Mouse (Mus musculus): ENCODE results near the gene Ankrd13d.
"Not testable (repeated sequence)": the region's sequence is repeated elsewhere in the genome, so short reads cannot be mapped to it uniquely, and the experiment has no call there.

The Ankrd13d gene

DNA sequence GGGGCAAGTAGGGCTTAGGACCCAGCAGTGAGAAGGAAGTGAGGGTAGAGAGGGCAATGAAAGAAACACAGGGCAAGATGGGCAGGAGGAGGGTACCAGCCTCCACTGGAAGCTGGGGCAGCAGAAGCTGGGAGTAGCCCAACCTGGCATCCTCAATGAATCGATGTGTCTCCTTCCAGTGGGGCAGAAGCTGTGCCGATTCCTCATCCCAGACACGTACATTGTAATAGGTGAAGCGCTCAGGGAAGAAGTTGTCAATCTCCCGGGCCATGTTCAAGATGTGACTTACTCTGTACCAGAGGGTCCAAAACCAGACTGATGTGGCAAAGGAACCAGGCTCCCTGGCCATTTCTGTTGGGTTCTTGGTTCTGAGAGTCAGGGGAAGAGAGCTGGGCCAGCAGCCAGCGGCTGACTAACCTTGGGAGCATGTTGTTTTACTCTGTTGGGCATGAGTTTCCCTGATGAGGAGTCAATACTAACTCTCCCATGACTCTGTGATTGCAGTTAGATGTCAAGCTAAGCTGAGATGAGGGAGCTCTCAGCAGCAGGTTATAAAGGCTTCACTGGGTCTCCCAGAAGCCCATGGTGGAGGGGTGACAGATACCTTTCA lies 18.7 kb downstream of the Ankrd13d start:
- no peak for DNase-seq (ENCODE audit: low spot score)

DNA sequence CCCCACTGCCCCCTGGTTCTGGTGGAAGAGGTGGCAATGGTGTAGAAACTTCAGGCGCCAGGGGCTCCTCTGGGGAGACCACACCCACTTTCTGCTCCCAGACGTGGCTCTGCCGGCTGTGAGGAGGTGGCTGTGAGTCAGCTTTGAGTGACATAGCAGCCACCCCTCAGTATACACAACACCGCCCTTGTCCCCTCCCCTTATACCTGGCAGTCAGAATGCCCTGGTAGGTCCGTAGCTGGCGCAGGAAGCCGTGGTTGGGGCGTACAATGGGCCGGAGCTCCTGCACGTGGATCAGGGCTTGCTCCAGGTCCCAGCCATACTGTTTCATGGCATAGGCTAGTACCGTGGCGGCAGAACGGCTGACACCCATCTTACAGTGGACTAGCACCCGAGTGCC lies 19.2 kb downstream of the Ankrd13d start:
- no peak for DNase-seq (ENCODE audit: low spot score)

DNA sequence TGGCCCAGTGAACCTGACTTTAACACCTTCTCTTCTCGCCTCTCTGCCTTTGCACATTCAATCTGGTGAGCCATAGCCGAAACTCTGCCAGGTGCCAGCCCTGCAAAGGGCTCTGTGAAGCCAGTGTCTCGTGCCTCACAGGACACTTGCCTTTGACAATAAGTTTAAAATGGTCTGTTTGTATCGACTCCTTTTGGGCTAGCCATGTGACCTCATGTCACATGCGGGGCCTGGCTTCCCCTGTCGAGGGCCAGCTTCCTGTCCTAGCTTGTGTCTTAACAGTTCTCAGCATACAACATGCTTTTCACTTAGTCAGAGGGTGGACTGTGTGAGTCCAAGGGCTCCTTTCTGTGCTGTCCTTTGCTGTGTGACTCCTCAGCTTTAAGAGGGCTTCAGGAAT lies 20.2 kb downstream of the Ankrd13d start:
- no peak for DNase-seq (ENCODE audit: low spot score)

DNA sequence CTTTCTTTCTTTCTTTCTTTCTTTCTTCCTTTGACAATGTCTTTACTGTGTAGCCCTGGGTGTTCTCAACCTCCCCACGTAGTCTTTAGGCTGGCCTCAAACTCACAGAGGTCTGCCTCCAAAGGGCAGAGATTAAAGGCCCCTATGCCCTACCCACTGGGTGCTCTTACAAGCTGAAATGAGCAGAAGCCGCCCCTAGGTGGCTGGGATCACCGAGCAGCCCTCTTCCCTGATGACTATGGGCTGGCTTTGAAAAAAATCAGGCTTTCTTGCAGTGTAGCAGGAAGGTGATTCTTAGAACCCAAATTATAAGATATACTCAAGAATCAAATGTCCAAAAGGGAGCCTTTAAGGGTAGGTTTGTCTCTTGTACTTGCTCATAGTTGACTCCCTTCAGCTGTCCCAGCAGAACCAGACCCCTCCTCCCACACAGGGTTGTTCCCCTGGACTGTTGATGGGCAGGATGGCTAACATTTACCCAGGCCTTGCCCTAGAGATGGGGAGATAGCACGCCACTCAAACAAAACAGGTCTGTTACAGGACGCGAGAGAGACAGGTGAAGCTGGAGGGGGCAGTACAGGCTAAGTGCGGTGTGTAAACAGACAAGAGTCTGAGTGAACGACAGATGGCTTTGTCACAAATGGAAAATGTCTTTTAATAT lies 21.8 kb downstream of the Ankrd13d start:
- DNase-seq (ENCODE audit: low spot score), result no peak

DNA sequence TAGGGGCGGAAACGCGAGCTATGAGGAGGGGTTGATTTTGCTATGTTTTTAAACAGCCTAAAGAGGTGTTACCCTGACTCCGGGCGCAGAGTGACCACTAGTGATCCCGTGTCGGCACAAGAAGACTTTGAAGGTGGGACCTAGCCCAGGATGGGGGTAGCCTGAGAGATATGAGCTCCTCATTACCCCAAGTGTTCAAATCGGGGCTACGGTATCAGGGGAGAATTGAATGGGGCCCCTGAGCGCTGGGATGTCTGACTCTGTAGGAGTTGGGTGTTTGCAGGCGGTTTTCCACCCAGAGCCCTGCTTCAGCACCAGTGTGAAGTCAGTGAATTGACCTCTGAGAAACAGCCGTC lies 25.1 kb downstream of the Ankrd13d start:
- DNase-seq (ENCODE audit: low spot score), result no peak

DNA sequence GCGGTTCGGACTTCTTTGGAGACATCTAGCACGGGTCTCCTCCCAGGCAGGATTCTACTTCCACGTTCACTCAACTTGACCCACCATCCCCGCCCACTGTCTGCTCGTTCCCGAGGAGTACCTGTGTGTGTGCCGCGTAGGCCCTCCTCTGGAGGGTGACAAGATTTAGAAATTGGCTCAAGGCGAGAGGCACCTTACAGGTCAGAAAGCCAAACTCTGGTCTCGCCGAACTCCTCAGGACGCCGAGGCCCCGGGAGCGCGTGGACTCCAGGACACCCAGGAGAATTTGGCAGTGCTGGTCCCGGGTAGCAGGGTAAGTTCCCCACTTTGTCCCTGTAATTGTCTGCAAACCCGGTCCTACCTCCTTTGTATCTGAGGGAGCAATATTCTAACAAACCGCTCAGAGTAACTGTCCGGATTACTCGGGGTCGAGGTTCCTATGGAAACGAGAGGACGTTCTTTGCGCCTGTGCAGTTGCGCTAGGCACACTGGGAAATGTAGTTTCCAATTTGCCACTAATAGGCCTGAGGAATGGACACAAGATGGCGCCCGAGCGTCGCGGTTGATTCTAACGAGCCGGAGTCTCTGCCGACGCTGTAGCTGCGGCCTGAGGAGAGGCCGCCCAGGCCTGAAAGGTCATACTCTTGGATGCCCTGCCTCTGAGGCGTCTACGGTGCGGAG lies 25.6 kb downstream of the Ankrd13d start:
- peak; percentile 95 for DNase-seq (ENCODE audit: low spot score)

DNA sequence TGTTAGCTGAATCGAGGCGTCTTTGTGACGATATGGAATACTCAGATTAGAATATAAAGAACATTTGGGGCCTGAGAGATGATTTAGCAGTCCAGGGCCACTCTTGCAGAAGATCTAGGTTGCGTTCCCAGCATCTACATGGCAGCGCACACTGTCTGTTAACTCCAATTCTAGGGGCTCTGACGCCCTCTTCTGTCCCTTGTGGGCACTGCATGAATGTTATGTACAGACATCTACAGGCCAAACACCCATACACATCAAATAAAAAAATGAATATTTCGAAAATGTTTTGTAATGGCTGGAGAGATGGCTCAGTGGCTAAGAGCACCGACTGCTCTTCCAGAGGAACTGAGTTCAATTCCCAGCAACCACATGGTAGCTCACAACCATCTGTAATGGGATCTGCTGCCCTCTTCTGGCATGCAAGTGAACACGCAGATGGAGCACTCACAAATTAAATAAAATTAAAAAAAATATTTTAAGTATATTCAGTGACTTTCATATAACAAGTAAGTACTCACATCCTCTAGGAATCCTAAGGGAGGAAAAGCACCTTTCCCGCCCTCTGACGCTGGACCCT lies 27.3 kb downstream of the Ankrd13d start:
- no peak for DNase-seq (ENCODE audit: low spot score)

DNA sequence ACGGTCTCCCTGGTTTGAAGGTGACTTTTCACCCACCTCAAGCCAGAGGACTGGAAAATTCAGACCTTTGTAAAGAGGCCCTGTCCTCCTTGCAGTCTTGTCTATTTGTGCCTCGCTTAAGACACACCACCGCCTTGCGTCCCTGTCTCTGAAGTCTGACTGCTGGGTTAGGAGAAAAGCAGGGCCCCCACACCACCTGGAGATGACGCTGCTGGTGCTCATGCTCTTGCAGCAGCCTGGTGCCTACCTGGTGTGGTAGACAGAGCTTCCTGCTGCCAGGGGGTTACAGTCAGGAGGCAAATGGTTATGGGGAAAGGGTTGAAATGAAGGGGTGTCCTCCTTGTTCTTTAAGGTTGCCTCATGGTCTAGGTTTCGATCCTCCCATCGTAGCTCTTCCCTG lies 28.7 kb downstream of the Ankrd13d start:
- no peak for DNase-seq (ENCODE audit: low spot score)

DNA sequence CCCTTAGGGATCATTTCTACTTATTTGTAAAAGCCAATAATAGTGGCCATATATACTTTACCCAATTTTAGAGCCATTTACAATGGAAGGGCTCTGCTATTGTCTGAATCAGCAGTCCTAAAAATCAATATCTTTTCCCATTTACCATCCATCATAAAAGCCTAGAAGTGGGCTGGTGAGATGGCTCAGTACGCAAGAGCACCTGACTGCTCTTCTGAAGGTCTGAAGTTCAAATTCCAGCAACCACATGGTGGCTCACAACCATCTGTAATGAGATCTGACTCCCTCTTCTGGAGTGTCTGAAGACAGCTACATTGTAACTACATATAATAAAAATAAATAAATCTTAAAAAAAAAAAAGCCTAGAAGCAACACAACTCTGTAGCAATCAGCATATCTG lies 34.3 kb downstream of the Ankrd13d start:
- DNase-seq (ENCODE audit: low spot score), result not testable (repeated sequence)

DNA sequence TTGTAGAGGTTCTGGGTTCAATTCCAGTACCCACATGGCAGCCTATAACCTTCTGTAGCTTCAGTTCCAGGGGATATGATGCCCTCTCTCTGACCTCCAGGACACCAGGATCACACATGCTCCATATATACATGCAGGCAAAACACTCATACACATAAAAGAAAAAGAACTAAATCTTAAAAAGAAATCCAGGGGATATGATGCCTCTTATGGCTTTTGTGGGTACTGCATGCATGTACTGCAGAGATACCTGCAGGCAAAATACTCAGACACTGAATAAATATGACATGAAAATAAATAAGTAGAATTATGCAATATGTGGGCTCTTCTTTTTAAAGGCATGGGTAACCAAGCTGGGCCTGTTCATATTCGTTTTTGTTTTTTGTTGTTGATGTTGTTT lies 35.9 kb downstream of the Ankrd13d start:
- DNase-seq (ENCODE audit: low spot score), result no peak

DNA sequence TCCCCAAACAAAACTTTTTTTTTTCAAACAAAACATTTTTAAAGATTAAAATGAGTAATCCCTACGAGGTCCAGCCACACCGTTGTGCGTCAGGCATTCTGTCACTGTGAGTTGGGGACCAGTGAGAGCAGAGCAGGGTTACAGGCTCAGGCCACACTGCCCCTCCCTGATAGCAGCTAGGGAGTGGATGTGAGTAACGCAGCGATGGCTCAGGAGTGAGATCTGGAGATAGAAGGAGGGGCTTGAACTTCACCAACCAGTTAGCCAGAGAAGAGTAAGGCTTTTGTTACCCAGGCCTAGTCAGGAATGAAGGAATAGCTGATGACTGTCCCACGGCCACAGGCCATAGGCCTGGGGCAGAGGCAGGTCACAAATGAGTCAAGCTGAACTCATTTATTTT lies 38.2 kb downstream of the Ankrd13d start:
- no peak for DNase-seq (ENCODE audit: low spot score)

DNA sequence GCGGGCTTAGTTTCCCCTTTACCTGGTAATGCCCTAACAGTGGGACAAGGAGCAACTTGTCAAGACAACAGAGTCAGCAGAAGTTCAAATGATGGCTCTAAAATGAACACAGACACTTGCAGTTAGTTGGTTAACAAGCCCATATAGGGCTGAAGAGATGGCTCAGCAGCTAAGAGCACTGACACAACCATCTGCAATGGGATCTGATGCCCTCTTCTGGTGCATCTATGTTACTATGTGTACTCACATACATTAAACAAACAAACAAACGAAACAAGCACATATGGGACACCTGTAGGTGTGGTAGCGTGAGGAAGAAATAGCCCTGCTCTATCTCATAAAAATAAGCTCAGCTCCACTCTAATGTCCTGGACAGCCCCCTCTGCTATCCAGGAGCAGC lies 40.5 kb downstream of the Ankrd13d start:
- DNase-seq (ENCODE audit: low spot score), result no peak

DNA sequence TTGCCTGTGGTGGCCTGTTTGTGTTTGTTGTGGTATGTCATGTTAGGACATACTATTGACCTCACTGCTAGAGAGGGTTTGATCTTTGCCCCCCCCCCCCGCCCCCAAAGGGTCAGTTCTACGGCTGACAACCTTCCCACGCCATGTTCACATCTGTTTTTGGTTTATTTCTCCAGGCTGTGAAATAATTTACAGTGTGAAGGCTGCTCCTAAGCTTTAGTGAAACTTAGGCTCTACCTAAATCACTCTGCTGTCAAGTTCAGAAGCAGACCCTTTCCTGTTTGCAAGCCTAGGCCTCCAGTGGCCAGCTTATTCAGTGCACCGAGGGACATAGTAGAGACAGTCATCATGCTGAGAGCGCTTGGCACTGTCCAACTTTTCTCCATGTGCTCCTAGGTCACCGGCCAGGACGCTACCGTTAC lies 42.7 kb downstream of the Ankrd13d start:
- DNase-seq (ENCODE audit: low spot score), result no peak

DNA sequence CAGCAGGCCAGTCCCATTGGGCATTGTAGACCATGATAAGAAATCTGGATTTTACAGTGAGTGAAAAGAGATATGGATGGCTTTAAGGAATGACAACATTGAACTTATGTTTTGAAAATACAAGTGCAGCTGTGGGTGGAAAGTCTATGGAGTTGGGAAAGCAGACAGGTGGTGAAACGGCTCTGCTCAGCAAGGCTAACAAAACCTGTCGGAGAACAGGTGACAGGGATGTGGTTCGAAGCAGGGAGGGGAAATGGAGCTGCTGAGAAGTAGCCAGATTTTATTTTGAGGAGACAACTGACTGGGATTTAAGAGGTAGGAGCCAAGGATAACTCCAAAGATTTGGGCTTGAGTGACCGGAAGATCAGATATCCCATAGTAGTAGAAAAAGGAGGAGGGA lies 48.4 kb downstream of the Ankrd13d start:
- no peak for DNase-seq (ENCODE audit: low spot score)

DNA sequence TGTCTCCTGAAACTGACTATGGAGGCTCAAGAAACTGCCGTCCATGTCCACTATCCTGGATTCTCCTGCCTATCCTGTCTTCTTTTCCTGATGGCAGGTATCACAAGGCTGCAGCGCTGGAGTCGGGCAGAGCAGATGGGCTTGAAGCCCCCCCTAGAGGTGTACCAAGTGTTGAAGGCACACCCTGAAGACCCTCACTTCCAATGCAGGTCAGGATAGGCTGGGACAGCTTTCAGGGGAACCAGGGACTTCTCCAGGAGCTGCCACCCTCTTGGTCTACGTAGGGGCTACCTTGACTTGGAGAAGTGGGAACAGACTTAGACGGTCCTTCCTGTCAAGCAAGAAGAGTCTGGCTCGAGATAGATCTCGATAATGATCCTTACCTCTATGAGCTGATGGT lies 50.3 kb downstream of the Ankrd13d start:
- no peak for DNase-seq (ENCODE audit: low spot score)

DNA sequence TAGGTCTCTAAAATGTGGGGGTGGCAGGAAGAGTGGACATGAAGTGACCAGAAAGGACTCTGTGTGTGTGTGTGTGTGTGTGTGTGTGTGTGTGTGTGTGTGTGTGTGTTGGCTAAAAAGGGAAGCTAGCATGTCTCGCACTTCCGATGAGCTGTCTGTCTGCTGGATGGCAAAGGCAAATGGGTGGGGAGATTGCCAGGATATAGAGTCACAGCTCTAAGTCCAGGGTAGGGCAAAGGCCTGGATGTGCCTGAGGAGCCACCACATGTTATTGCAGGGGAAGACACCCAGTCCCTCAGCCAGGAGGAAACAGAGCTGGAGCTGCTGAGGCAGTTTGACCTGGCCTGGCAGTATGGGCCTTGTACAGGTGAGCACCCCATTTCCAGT lies 50.8 kb downstream of the Ankrd13d start:
- DNase-seq (ENCODE audit: low spot score), result no peak

DNA sequence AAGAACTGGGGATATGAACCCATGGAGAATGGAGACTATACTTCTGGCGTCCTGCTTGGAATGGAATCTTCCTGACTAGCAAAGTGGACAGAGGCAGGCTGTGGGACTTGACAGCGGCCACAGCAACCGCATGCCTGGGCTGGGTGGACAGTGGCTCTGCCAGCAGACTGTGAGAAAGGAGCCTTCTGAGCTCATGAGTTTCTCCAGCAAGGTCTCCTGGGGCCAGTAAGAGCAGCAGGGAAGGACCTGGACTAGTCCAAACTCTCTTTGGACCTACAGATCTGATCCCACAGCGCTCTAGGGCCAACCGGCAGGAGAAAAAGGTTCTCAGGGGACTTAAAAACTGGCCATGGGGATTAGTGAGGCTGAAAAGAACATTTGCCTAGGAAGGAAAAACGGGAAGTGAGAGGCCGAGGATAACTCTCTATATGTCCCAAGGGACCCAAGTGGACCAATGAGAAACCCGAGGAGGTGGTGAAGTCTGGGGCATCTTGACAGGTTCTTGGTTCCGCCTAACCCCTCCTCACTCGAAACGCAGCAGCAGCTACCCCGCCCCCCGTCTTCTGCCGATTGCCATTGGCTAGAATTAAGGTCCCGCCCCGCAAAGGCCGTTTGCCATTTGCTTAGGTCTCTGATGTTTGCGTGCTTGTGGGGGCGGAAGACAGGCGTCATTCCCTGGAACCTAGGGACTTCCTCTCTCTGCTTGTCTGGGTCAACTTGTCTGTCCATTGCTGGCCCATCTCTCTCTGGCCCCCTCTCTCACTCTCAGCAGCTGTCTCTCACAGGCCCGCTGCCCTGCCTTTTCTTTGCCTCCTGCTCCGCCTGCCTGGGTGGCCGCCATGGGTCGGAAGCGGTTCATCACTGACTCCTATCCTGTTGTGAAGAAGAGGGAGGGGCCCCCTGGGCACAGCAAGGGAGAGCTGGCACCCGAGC lies 51.4 kb downstream of the Ankrd13d start, which contains the start of gene Pold4:
Gene Pold4 (plus strand): TSS at position 647 of the 933 bp plus-strand sequence.
- DNase-seq (ENCODE audit: low spot score), result peak; percentile 96

DNA sequence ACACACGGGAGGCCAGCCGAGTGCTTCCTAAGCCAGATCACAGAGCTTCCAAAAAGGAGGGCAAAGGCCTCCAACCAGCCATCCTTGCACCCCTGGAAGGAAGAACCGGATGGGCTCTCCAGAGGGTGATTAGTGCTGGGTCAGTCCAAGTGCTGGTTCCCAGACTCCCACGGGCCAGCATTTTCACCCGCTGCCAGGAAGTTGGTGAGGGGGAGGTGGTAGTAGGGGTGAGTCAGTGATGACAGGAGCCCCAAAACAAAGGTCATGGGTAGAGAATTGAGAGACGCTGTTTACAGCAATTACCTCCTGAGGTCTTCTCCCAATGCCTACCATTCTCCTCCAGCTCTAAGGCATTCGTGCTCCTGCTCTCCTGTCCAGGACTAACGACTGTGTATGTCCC lies 52.5 kb downstream of the Ankrd13d start:
- DNase-seq (ENCODE audit: low spot score), result no peak

DNA sequence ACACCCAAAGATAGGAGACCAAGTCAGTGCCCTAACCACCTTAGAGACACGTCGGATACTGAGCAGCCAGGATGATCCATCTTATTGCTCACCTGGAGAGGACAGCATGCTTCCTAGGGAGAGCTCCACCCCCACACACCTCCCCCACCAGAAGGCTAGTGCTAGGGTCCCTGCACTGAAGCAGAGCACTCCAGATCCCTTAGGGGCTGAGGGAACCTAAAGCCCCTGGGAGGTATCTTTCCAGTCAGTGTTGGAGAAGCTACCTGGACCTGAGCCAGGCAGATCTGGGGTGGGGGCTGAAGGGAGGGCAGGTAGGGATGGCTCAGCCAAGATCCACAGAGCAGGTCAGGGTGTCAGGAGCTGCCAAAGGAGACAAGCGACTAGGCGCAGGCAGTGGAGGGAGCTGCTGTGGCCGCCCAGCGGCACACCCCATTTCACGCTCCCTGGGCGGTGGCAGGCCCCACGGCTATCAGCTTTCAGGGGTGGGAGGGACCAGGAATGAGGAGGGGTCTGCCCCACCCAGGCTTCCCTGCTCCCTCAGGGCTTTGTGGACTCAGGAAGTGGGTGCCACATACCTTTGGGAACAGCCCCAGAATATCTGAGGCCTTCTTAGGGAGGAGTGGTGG lies 53.4 kb downstream of the Ankrd13d start:
- DNase-seq (ENCODE audit: low spot score), result no peak

DNA sequence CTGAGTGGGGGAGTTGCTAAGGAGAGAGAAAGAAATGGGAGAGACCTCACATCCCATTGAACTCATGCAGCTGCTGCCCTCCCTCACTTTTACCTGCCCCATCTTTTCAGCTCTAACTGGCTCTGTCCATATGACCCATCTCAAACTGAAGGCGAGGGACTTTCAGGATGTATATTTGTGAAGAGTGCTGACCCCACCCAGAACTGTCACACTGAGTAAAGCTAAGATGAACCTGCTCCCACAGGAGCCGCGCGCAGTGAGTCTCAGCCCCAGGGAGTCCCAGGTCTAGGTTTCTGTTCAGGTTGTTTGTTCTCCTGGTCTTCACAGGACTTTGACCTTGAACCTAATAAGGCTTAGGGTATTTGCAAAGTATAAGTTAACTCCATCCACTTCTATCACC lies 54.0 kb downstream of the Ankrd13d start:
- no peak for DNase-seq (ENCODE audit: low spot score)

DNA sequence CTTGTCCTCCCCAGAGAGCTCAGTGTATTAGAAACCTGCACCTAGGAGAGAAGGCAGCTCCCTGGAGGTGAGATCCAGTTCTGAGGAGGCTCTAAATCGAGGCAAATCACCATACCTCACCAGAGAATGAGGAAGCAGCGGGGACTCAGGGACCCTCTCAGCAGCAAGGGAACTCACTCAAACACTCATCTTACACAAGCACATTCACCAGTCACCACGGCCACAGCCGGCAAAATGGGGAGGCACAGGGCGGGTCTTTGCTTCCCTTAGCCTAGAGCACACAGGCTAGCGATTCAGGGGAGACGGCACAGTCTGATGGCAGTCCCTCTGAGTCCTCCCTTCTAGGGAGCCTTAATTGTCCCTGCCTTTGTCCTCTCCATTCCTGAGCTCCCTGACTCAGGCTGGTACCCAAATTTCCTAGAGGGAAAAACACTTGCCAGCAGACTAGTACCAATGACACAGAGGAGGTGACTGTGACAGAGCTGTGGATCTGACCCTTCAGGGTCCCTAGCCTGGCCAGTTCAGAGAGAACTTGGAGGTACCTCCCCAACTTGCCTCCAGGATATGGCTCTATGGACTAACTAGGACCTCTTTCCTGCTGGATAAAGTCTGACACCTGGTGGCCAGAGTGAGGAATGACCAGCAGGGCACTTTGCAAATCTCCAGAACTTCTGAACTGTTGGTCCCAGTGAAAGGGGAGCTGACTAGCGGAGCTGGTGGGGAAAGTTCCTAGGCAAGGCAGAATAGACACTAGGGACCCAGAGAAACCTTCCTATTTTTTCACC lies 54.9 kb downstream of the Ankrd13d start:
- no peak for DNase-seq (ENCODE audit: low spot score)
